In genomic region chr6:97485886-97486386, GRCm38 (mm10) we compare ENCODE assay signal across 18 mouse cellular contexts.
A peak's percentile ranks its signal among the peaks of the same experiment; 100 is the strongest.
DNase-seq lines count a peak whose midpoint lies in the region; ATAC-seq and TF ChIP-seq lines count a peak whose summit lies in the region.
"Had no signal": no experiment of that assay in that cellular context is flagged by ENCODE, and none has a peak within 500 bp of the region (broad histone marks: within the 10 kb centered on the region; RNA-seq: fewer than 3 reads in every experiment).

No protein-coding gene starts in this region.

- H3K27ac ChIP-seq in embryonic facial prominence, embryonic 13.5 days, result no peak overlapping the region
- H3K27ac ChIP-seq in embryonic facial prominence, embryonic 10.5 days (replicated peaks), result no peak overlapping the region
- no peak overlapping the region for H3K27ac ChIP-seq in heart, embryonic 11.5 days (ENCODE audit: low read depth, low read length)
- H3K27ac ChIP-seq in layer of hippocampus, adult 2 months, result peak overlapping the region; percentile 87
- H3K27ac ChIP-seq in brown adipose tissue, adult 24 weeks (replicated peaks; ENCODE audit: low read depth, low read length), result peak overlapping the region; percentile 15; the same call in 1 of the 2 replicates
- H3K27ac ChIP-seq: embryonic facial prominence, embryonic 12.5 days; limb, embryonic 10.5 days; liver, embryonic 14.5 days had no signal

- H3K9me3 ChIP-seq in embryonic facial prominence, embryonic 13.5 days, result no peaks in the 10 kb centered on the region
- H3K9me3 ChIP-seq in embryonic facial prominence, embryonic 10.5 days, result no peaks in the 10 kb centered on the region
- H3K9me3 ChIP-seq in heart, embryonic 11.5 days (replicated peaks; ENCODE audit: control insufficient read depth, low read length), result no peaks in the 10 kb centered on the region
- H3K9me3 ChIP-seq: embryonic facial prominence, embryonic 12.5 days; limb, embryonic 10.5 days had no signal

- H3K9ac ChIP-seq in embryonic facial prominence, embryonic 13.5 days, result no peak overlapping the region
- no peak overlapping the region for H3K9ac ChIP-seq in heart, embryonic 11.5 days (ENCODE audit: low read depth, low read length)
- H3K9ac ChIP-seq: embryonic facial prominence, embryonic 12.5 days; liver, embryonic 14.5 days had no signal

- 0 out of 2 replicates have a peak overlapping the region, but pooled peaks have one; percentile 14 for H3K4me2 ChIP-seq in embryonic facial prominence, embryonic 13.5 days
- H3K4me2 ChIP-seq in heart, embryonic 11.5 days, result no peak overlapping the region

- peaks cover 47% of the 10 kb centered on the region for H3K27me3 ChIP-seq in embryonic facial prominence, embryonic 13.5 days
- peaks cover 57% of the 10 kb centered on the region for H3K27me3 ChIP-seq in embryonic facial prominence, embryonic 10.5 days (replicated peaks; ENCODE audit: low read depth, poor library complexity, severe bottlenecking)
- peaks cover 2% of the 10 kb centered on the region; the same call in 1 of the 2 replicates for H3K27me3 ChIP-seq in heart, embryonic 11.5 days (ENCODE audit: control insufficient read depth, insufficient read depth, low read length)

- WGBS in embryonic facial prominence, embryonic 13.5 days, result 74% methylated on average over 11 of the region's 11 CpGs
- 84% methylated on average over 11 of the region's 11 CpGs for WGBS in embryonic facial prominence, embryonic 10.5 days
- WGBS in heart, embryonic 11.5 days (ENCODE audit: insufficient replicate concordance), result 79% methylated on average over 11 of the region's 11 CpGs

- no peak for ATAC-seq in embryonic facial prominence, embryonic 13.5 days (ENCODE audit: insufficient number of reproducible peaks, insufficient read depth, low FRiP score, low TSS enrichment, low read depth)
- ATAC-seq in heart, embryonic 11.5 days (replicated peaks; ENCODE audit: insufficient number of reproducible peaks, low FRiP score, low TSS enrichment), result no peak
- ATAC-seq: activated CD4-positive, CD25-positive, alpha-beta regulatory T cell, adult 4 months had no signal

- no peaks in the 10 kb centered on the region for H3K36me3 ChIP-seq in embryonic facial prominence, embryonic 13.5 days
- no peaks in the 10 kb centered on the region for H3K36me3 ChIP-seq in embryonic facial prominence, embryonic 10.5 days (replicated peaks)
- no peaks in the 10 kb centered on the region for H3K36me3 ChIP-seq in heart, embryonic 11.5 days (ENCODE audit: control insufficient read depth, insufficient read depth, low read length)
- H3K36me3 ChIP-seq: embryonic facial prominence, embryonic 12.5 days; limb, embryonic 10.5 days had no signal

- peaks cover 23% of the 10 kb centered on the region for H3K4me1 ChIP-seq in embryonic facial prominence, embryonic 13.5 days
- peaks cover 28% of the 10 kb centered on the region for H3K4me1 ChIP-seq in embryonic facial prominence, embryonic 10.5 days
- peaks cover 7% of the 10 kb centered on the region for H3K4me1 ChIP-seq in heart, embryonic 11.5 days (ENCODE audit: control insufficient read depth, insufficient read depth, low read length)
- 0 out of 2 replicates have a peak, but pooled peaks cover 5% of the 10 kb centered on the region for H3K4me1 ChIP-seq in brown adipose tissue, adult 24 weeks (ENCODE audit: control insufficient read depth, insufficient read depth, insufficient read length, low read length)

- TF ChIP-seq CTCF in layer of hippocampus, adult 2 months (conservative IDR thresholded peaks at IDR 0.05), result no peak

- DNase-seq in embryonic facial prominence, embryonic 10.5 days (ENCODE audit: low spot score), result no peak
- DNase-seq in heart, adult 9 months (ENCODE audit: low spot score in 2 of 2), result peak; percentile 34 to 35
- no peak for DNase-seq in layer of hippocampus, adult 2 months (ENCODE audit: low spot score in 2 of 2)
- no peak for DNase-seq in layer of hippocampus, adult 9-10 months (ENCODE audit: low spot score)
- DNase-seq in right cerebral cortex, adult 2 months (ENCODE audit: low spot score in 2 of 2), result no peak
- DNase-seq: adrenal gland, postnatal 36 days; kidney, postnatal 4 days; layer of hippocampus, postnatal 36 days; lung, postnatal 10 days; right cerebral cortex, postnatal 25 days; thymus, adult 18-20 months had no signal

- H3K4me3 ChIP-seq in embryonic facial prominence, embryonic 13.5 days, result no peak overlapping the region
- H3K4me3 ChIP-seq in embryonic facial prominence, embryonic 10.5 days, result no peak overlapping the region
- no peak overlapping the region for H3K4me3 ChIP-seq in heart, embryonic 11.5 days (ENCODE audit: low read depth, low read length)
- H3K4me3 ChIP-seq in layer of hippocampus, adult 2 months, result peak overlapping the region; percentile 64
- H3K4me3 ChIP-seq in brown adipose tissue, adult 24 weeks (ENCODE audit: insufficient read depth, low read depth, low read length), result peak overlapping the region; percentile 23

Comparison
In these comparisons a context has a peak if more than half of its experiments do, and no peak if none do; other contexts are left out.
1. H3K27ac ChIP-seq: peak in layer of hippocampus, adult 2 months (single experiment) and brown adipose tissue, adult 24 weeks (single experiment); none in embryonic facial prominence, embryonic 13.5 days (single experiment), embryonic facial prominence, embryonic 10.5 days (single experiment) and heart, embryonic 11.5 days (single experiment).
2. H3K4me3 ChIP-seq: peak in layer of hippocampus, adult 2 months (single experiment) and brown adipose tissue, adult 24 weeks (single experiment); none in embryonic facial prominence, embryonic 13.5 days (single experiment), embryonic facial prominence, embryonic 10.5 days (single experiment) and heart, embryonic 11.5 days (single experiment).
3. DNase-seq: peak in heart, adult 9 months (2 of 2); none in embryonic facial prominence, embryonic 10.5 days (single experiment), layer of hippocampus, adult 2 months (0 of 2), layer of hippocampus, adult 9-10 months (single experiment) and right cerebral cortex, adult 2 months (0 of 2).